Mouse (Mus musculus): ENCODE results near the gene Impad1.

The Impad1 gene

DNA sequence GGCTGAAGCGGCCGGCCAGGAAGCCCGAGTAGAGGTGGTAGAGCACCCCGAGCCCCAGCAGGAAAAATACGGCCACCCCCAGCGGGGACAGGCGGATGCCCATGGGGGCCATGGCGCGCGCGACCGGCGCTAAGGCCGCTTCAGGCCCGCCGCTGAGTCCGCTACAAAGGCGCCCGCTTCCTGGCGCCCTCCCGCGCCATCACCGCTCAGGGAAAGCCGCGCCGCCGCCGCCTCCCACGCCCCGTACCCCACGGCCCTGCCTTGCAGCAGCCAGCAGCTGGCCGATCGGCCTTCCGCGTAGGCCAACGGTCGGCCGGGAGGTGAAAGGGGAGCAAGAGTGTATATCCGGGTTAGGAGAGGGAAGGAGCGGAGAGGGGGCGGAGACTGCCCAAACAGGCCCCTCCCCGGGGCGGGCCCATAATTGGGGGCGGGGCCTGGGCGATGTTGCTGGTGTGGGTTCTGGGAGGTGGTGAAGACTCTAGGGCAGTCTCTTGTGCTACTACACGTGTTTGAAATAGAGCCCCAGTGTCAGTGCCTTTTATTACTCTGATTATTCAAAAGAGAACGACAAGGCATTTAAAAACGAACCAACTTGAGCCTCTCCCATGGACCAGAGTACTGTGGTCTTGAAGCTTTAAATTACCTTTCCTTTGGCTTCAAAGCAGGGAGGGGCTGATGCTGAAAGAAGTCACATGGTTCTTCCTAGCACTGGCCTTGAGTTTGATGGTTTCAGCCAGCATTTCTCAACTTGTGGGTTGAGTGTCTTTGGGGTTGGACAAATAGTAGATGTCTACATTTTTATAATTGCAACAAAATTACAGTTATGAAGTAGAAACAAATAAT is at the start of gene Impad1:
Impad1 (minus strand) TSS at position 364 of the 843 bp plus-strand sequence.
- peak; percentile 90 for DNase-seq

DNA sequence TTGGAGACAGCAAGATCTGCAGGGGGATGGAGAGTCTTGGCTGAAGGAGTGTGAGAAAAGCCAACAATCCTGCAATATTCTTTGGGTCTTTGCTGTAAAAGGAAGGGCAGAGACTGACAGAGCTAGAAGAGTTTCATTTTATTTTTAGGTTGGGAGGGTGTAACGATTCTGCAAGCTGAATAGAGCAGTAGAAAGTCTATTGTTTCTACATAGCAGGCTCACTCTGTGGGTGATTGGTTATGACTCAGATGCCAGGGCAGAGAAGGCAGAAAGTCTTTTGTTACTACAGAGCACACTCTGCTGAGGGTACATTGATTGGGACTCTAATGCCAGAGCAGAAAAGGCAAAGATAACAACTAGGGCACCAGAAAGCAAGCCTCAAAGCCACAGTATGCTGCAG is 47.0 kb upstream of the Impad1 start:
- DNase-seq = no peak

DNA sequence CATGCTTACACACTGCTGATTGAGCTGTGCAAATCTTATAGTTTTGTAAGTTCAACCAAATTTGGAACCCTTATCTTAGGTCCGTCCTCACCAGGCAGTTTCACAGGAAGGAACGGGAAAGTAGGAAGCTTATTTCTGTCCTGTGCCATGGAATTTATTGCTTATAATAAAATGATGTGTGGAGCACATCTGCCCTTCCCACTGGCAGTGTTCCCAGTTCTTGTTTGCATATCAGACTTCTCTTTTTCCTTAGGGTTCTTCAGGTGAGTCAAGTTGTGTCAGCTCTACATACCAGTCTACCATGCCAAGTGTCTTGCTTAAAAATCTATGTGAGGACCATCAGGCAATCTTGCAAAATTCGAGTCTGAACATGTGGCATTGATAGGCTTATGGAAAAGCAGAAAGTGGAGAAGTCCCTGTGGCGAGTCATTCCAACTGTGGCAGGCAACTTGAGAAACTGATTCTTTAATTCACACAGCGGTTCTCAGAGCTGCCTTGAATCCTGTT is 40.7 kb upstream of the Impad1 start:
- DNase-seq = no peak

DNA sequence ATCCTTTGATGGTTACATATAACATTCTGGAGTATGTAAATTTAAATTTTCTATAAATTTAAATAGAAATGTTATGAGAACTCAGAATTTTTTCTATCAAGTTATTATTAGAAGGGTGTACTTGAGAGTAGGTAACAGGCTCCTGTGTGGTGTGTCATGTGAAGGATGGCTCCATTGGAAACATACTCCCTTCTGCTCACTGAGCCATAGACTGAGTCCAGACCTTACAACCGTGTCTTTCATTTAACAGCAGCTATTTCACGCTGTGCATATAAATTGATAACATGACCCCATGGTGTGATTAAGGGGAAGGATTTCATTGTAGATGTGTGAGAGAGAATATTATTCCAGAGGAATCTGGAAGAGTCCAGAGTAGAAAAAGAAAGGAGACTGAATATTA is 35.0 kb upstream of the Impad1 start:
- no peak for DNase-seq

DNA sequence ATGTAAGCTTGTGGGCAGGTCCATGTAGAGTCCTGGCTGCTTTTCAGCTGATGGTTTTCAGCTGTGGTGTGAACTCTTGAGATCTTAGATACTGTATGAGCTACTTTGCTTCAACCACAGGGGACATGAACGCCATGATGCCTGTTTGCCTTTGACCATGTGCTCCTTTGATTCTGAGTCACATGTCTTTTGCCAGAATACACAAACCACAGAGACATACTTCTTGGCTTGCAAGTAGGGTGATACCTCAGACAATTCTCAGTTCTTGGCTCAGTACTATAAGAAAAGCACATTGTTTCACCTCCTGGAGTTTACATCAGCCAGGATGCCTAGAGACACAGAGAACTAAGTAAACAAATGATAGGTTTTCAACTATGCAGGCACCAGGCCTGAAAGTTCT is 29.0 kb upstream of the Impad1 start:
- DNase-seq = no peak

DNA sequence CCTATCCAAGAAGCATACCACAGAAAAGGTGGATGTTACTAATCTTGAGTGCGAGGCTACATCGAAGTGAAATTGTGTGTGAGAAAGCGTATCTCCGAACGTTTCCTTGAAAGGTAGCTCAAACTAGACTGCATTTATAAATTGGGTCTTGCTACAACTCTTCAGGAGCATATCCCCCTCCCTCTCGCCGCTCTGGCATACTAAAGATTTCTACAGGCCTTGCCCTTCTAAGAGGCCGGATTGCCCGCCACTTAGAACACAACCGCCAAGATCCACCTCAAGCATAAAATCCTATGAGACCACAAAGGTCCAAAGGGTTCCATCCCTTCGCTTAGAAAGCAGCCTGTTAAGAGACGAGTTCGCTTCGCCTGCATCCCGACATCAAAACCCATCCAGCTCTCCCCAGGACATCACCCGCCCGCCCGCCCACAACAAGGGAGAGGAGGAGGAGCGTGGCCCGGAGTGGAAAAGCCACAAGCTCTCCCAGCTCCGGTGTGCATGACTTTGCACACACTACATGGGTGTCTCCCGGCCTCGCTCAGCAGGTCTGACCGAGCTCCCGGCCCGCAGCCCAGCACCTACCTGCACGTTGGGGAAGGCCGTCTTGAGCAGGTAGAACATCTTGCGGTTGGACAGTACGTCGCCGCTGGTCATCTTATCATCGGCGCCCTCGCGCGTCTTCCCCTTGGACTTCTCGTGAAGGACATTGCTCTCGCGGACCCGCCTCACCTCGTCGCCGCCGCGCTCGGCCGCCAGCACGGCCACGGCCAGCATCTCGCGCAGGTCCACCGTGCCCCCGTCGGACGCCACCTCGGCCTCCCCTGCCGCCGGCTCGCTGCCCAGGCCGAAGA is 789 bp downstream of the Impad1 start:
- DNase-seq = peak; percentile 64

DNA sequence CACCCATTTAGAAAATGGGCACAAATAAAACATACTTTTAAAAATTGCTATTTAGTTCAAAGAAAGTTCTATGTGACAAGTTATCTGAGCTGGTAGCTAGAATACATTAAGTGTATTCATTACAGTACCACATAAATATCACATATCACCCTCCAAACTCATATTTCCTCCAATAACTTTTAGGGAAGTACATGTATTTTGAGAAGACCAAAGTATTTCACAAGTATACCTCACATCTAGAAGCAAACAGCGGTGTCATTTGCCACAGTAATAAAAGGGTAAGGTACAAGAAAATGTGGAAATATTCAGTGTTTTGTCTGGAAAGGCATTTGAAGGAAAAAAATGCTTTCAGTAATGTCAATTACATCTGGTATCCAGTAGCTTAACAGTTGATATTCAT is 2.0 kb downstream of the Impad1 start:
- DNase-seq = no peak

DNA sequence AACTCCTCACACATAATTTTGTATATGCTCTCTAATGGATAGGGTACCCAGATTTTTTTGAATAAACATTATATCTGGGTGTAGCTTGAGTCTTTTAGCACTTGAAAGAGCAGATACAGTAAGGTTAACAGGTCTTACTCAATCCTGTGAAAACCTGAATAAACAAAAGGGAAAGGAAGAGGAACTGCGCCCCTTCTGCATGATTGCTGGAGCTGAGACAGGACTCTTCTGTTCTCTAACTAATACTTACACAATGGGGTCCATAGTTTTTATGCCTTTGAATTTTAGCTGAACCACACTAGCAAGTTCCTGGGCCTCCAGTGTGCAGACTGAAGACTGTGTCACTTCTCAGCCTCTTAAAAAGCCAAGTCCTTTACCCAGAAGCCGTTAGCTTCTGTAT is 8.0 kb downstream of the Impad1 start:
- DNase-seq = no peak

DNA sequence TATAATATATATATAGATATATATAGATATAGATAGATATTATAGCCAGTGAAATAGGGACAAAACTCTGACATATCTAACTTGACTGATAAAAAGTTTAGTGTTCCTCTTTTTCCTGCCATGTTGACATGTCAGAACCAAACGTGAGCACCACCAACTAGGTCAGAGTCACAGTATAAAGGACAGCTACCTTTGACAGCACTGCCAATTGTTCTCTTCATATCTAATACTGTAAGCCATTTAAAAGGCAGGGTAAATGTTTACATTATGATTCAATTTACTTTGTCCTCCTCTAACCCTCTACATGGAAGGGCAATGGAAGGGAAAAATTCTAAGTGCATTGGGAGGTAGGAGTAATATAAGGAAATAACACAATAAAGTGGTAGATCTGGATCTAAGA is 8.8 kb downstream of the Impad1 start:
- no peak for DNase-seq

DNA sequence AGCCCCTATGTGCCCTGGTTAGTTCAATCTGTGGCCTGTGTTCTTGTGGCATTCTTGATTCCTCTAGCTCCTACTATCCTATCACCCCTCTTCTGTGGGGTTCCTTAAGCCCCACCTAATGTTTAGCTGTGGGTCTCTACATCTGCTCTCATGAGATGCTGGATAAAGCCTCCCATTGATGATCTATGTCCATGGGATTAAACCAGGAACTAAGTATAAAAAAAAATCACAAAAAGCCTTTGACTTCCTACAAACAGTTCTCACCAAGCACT is 9.5 kb downstream of the Impad1 start:
- DNase-seq = no peak

DNA sequence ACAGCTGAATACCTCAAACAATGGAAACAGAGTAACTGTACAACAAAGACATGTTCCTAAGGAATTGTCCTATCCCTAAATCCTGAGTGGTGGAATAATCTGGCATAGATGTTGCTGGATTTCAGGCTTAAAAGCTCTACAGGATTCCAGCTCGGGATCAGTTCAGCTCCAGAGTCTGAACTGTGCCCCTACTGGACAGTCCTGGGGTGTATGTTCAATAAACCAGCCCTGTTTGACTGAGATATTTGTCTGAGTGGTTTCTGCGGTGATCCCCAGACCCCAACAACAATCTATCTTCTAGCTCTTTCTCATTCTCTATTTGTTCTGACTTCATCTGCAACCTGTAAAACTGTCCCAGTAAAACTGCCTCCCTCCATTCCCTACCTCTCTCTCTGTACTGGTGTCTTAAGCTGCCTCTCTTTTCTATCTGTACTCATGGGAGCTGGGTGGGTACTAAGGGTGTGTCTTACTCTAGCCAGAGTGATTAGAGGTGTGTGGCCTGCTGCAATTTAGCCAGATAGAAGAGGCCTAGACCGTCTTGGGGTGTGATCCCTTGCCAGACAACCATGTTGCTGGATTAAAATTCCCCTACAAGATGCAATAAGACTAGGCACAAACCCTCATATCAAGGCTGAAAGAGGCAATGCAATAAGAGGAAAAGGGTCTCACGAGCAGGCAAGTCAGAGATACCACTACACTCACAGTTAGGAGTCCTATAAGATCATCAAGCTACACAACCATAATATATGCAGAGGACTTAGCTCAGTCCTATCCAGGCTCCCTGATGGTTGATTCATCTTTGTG is 10.1 kb downstream of the Impad1 start:
- no peak for DNase-seq

DNA sequence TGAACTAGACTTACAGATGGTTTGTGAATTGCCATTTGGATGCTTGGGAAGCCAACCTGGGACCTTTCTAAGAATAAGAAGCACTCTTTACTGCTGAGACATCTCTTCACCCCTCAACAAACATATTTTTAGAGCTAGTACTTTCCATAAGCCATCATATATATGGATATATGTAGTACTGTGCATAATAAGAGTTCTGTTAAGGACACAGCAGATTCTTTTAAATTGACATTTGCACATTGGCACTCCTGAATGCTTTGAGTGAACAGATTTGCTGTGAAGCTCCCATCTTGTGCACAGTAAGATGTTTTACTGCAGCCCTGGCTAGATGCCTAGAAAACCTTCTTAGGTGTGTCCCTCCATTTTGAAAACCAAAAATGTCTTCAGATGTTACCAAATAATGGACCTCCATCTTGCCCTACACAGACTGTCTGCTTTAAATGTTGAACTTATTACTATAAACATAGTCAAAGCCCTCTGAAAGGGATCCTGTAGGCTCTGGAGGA is 13.8 kb downstream of the Impad1 start:
- DNase-seq = no peak

DNA sequence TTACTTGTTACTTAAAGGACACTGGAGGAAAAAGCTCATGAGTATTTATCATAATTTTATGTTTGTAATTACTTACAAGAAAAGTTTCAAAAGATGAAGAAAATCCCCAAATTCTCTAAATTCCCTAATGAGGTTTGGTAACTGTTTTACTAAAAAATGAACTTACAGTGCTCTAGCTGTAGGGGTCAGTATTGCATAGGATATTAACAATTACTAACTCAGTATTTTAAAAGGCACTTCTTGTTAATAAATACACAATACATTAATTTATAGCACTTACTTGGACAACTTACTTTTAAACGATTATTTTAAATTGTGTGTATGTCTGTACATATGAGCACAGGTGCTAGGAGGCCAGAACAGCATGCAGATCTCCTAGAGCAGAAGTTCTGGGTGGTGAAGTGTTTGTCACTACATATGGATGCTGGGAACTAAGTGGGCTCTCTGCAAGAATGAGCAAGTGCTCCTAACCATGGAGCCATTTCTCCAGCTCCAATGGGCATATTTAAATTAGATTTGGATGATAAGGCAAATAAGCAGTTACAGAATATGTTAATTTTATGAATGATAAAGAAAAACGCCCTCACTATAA is 21.5 kb downstream of the Impad1 start:
- no peak for DNase-seq

DNA sequence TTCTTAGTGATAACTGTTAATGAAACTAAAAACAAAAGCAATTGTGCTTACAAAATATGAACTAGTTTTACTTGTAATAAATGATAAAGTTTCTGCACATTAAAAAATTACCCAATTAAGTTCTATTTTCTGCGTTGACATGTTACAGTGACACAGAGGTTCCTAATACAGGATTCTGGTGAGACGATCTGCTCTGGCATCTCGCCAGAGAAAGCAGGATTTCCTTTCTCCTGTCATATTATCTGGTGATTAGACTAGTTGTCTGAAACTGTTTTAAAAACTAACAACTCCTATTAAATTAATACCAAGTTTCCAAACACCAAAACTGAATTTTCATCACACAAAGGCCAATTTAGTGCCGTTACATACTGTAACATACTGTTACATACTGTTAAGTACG is 27.3 kb downstream of the Impad1 start:
- DNase-seq = peak; percentile 40

DNA sequence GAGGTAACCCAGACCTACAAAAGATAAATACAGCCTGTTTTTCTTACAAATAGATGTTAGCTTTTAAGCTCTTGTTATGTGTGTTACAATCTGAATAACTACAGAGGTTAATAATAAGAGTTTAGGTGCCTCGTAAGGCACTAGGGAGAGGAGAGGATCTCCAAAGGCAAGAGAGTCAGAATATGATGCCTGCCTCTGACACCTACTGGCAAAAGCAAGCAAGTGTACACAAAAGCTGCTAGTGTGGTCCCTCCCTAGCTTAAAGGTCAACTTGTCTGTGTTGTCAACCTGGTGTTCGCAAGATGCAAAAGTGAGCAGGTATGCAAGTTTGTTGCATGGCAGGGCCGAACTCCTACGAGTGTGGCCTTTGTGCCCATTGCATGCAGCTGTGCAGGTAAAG is 34.8 kb downstream of the Impad1 start:
- no peak for DNase-seq

DNA sequence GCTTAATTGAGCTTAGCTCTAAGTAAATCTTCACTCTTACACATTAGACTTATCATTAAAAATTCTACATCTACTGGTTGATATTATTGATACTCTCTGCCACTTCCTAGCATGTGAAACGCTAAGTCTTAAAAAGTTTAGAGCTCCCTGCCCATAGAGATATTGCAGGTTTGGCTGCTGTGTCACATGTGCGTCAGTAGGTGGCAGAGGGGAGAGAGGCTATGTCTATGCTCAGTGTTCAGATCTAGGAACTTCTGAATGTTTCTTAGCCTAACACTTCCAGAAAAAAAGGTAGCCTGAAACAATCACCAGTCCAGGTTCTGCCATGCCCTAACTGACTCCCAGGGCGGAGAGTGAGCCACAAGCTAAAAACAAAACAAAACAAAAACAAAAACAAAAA is 63.7 kb downstream of the Impad1 start:
- peak; percentile 20 for DNase-seq

DNA sequence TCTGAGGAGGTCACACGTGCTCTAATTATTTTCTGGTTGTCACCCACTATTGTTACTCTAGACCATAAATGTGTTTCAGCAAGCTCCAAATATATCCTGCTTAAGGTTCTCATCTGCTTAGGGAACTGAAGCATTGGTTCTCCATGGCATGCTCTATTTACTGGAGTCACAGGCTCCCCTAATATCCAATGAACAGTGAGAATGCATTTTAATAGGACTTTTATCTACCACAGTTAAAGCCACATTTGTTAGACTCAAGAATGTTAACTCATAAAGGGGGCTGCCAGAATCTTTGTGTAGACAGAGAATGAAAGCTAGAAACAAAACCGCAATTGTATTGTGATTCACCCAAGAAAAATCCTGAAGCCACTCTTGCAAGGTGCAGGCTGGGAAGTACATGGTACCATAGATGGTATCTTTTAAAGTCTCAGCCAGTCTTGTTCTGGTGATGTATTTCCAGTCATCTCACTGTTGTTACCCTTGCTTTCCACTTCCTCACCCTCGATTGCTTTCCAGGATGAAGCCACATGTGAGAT is 66.8 kb downstream of the Impad1 start:
- DNase-seq = no peak

DNA sequence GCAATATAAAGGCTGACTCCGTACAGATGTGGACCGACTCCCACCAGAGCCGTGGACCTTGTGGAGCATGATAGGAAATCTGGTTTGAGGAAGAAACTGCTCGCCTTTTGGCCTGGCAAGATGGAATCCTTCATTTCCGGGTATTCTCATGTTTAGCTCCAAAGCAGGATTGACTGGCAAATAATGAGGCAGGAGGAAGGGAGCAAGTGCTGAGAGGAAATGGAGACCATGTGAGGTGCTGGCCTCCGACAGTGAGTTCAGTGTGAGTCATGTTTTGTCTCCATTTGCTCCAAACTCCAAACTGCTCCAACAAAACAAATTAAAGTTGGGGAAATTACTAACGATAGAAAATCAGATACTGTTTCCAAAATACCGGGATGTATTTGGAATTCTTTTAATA is 69.3 kb downstream of the Impad1 start:
- no peak for DNase-seq

DNA sequence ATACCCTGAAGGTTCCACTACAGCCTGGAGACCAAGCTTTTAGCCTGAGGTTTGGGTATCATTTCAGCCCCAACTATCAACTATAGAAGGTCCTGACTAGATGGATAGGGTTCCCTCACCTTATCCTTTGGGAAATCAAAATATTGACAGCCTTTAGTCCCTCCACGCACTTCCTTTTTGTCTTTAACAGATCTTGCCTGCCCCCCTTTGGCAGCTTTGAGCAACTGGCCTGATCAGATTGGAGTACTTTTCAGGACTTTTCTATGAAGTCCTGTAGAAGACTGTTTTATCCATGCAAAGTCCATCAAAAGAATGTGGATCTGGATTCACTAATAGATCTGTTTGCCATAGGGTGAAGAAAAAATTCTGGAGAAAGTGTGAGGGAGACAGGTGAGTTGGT is 71.1 kb downstream of the Impad1 start:
- no peak for DNase-seq

DNA sequence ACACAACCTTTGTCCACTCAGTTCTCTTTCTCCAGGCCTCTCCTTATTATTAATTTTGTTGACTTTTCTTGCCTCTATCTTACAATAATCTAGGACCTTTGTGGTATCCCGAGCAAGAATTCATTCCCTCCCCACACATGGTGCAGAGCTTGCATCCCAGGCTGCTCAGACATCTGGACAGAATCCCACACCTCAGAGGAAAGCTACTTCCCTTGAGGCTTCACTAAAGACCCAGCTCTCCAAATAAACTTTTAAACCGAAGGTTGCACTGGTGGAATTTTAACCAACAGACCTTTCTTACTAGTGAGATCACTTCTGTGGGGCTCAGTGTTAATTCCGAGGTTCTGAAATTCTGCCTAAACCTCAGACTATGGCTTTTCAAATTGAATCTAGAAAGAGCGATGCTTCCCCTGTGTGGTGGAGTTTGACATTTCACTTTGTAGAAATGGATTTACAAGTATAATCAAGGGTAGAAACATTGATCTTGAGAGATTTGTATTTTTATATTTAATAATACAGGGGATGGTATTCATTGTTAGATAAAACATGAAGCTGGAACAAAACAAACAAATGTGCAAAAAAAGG is 75.3 kb downstream of the Impad1 start:
- DNase-seq = peak; percentile 31
